Mouse (Mus musculus) lung, embryonic 14.5 days (tissue): ENCODE data around the gene Nr1h3. TPM values are rescaled to one million over a fixed set of nuclear protein-coding genes. Genes with fewer than 3 reads are reported as not detected.

ENCODE experiments used
- ATAC-seq: fragments of 200-750 bp; cut with Nextera tagmentation; 2 replicates; pipeline ENCODE4 v1.8.0; 2017; ENCODE audit warnings: mild to moderate bottlenecking, moderate TSS enrichment, moderate library complexity; ENCODE audit not compliant: insufficient read depth
- DNase-seq: peaks from one replicate; pipeline ENCODE4 v3.0.0-alpha.2; 2015
- H3K27ac ChIP-seq: fragments of 300-500 bp; sonication (generic); 2 replicates; pipeline ENCODE4 v1.5.1; 2014; ENCODE audit warnings: low read depth, mild to moderate bottlenecking, moderate library complexity
- H3K27me3 ChIP-seq: fragments of 300-500 bp; sonication (generic); 2 replicates; pipeline ENCODE4 v1.6.1; 2014; ENCODE audit warnings: low read length, control low read depth; ENCODE audit not compliant: insufficient read depth
- H3K36me3 ChIP-seq: fragments of 300-500 bp; sonication (generic); 2 replicates; pipeline ENCODE4 v1.6.1; 2014; ENCODE audit warnings: control low read depth; ENCODE audit not compliant: insufficient read depth
- H3K4me1 ChIP-seq: fragments of 300-500 bp; sonication (generic); 2 replicates; pipeline ENCODE4 v1.6.1; 2014; ENCODE audit warnings: antibody characterized with exemption, control low read depth; ENCODE audit not compliant: insufficient read depth
- H3K4me2 ChIP-seq: fragments of 300-500 bp; sonication (generic); 2 replicates; pipeline ENCODE4 v1.6.1; 2014; ENCODE audit warnings: mild to moderate bottlenecking
- H3K4me3 ChIP-seq: fragments of 300-500 bp; sonication (generic); 2 replicates; pipeline ENCODE4 v1.5.1; 2014; ENCODE audit warnings: low read depth, low read length
- H3K9ac ChIP-seq: fragments of 300-500 bp; sonication (generic); 2 replicates; pipeline ENCODE4 v1.6.1; 2014
- H3K9me3 ChIP-seq: fragments of 300-500 bp; sonication (generic); 2 replicates; pipeline ENCODE4 v1.6.1; 2016; ENCODE audit warnings: low read depth, low read length, control low read depth
- CTCF ChIP-seq: IDR thresholded peaks from 2 replicates; pipeline ENCODE4 v1.5.1; 2016; ENCODE audit warnings: antibody characterized with exemption, low read depth
- WGBS: fragments of 180-500 bp; shearing (Covaris S2); extraction: QIAGEN DNeasy Blood & Tissue Kit; methylation state at CpG from one replicate; pipeline ENCODE4 v1.1.7; 2014; 5-methylcytosine and 5-hydroxymethylcytosine counted together
- polyA plus RNA-seq: library from polyadenylated mRNA; unstranded; fragments of >200 nt; fragmentation: Nextera tagmentation; extraction: Ambion mirVana; gene quantifications from 2 replicates; pipeline ENCODE4 v1.2.1, GENCODE M21; 2014

Gene Nr1h3
- polyA plus RNA-seq, 1 experiment from 2014 or later = 14.2 TPM

DNA sequence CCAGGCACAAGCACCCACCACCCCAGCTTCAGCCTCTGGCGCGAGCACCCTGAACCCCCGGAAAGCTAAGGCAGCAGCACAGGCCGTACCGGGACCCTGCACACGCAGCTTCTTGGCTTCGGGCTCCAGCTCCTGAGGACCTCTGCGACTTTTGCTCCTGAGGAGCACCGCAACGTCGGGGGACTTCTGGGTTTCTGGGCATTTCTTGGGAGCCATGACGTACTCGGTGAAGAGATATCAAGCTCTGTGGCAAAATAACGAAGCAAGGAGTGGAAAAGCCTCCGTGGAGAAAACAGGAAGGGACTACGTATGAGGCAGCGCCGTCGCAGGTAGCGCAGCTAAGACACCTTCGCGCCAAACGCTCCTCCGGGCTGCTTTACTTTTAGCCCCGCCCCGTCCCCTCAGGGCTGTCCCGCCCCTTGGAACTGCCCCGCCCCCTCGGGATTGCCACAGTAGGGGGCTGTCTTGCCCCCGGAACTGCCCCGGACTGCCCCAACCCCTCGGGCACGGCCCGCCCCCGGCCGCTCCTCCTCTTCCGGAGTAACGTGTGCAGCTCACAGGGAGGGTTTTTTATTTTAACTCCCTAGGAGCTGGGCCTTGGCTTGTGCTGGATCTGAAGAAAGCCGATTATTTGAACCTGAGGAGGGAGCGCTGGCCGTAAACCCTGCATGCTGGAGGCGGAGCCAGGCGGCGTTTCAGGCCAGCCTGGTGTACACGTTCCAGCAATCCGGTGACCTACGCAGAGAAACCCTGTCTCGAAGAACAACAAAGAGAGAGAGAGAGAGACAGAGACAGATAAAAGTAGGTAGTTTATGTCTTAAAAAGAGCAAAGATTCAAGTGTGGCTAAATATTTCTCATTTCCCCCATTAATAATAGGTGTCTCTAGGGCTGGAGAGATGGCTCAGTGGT, 34.2 kb upstream of the Nr1h3 start, which contains the start of gene Ddb2:
Gene Ddb2 (minus strand): TSS at position 382 of the 910 bp plus-strand sequence.
- Histone ChIP-seq H3K36me3 (no peaks in the 10 kb centered on the region), H3K27ac (peak within 1 kb of the TSS; percentile 88), H3K4me2 (peak within 1 kb of the TSS; percentile 91), H3K4me1 (no peaks in the 10 kb centered on the region), H3K9ac (peak within 1 kb of the TSS; percentile 74), H3K9me3 (no peaks in the 10 kb centered on the region), H3K4me3 (peak within 1 kb of the TSS; percentile 68), H3K27me3 (no peaks in the 10 kb centered on the region)
- TF ChIP-seq CTCF = no peak
- WGBS = under 1% methylated on average over 48 of the region's 48 CpGs
- peak; percentile 97 for DNase-seq
- ATAC-seq = peak; percentile 99

DNA sequence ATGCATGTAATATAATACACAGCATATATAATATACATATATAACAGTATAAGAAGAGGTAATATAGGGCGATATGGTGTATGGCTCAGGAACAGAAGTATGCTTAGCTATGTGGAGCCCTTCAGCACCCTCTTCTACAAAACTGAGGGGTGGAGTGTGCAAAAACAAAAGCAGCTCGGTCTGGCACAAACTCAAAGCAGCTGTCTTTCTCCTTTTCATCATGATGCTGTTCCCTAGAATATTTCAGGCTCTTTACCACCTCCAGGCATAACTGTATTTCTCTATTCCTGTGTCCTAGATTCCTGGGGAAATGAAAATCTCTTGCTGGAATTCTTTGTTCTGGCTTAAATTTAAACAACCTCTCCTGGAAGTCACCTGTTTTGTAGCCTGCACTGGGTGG, 27.1 kb upstream of the Nr1h3 start:
- no peaks in the 10 kb centered on the region for H3K27me3 ChIP-seq
- H3K4me1 ChIP-seq = no peaks in the 10 kb centered on the region
- no peak overlapping the region for H3K4me2 ChIP-seq
- DNase-seq = no peak
- no peak overlapping the region for H3K9ac ChIP-seq
- H3K4me3 ChIP-seq = no peak overlapping the region
- H3K9me3 ChIP-seq = no peaks in the 10 kb centered on the region
- no peaks in the 10 kb centered on the region for H3K36me3 ChIP-seq
- no peak for ATAC-seq
- TF ChIP-seq CTCF = no peak
- H3K27ac ChIP-seq = no peak overlapping the region
- WGBS = 76% methylated on average over 2 of the region's 2 CpGs

- H3K4me2 ChIP-seq = no peak overlapping the region
- no peak overlapping the region for H3K9ac ChIP-seq
- 79% methylated on average over 2 of the region's 2 CpGs for WGBS
- H3K4me3 ChIP-seq = no peak overlapping the region
- no peak for TF ChIP-seq CTCF
- H3K36me3 ChIP-seq = no peaks in the 10 kb centered on the region
- H3K9me3 ChIP-seq = no peaks in the 10 kb centered on the region
- no peak overlapping the region for H3K27ac ChIP-seq
- H3K27me3 ChIP-seq = no peaks in the 10 kb centered on the region
- no peaks in the 10 kb centered on the region for H3K4me1 ChIP-seq
- no peak for ATAC-seq
- no peak for DNase-seq
Measured at GRCm38 (mm10) chr2:91223614-91224013, 21.0 kb upstream of the Nr1h3 start.

DNA sequence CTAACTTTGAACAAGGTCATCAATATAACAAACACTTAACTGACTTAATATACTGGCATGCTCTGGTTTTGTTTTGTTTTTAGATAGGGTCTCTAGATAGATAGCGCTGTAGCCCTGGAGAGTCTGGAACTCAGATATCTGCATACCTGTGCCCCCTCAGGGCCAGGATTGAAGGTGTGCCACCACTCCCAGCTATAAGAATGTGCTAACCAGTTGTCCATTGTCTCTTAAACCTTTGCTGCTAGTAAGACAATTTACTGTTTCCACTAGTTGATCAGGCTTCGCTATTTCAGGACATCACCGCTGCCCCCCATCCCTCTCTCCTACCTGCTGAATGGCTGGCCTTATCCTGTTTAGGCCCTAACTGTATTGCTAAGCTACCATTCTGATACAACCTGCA, 17.9 kb upstream of the Nr1h3 start:
- WGBS = 91% methylated on average over 3 of the region's 3 CpGs

DNA sequence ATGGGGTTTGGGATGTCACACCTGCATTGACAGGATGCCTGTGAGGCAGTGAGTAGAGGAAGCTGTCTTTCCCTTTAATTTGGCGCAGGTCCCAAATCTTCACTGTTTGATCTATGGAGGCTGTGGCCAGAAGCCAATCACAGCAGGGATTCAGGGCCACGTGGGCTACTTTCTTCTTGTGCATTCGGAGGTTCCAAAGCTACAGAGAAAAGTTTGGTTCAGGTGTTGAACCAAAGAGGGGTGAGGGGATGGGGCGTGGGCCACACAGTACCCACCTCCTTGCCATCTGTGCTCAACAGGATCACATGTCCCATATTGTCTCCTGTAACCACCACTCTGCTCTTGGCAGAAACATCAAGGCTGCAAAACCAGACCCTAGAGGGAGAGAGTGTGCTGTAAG, 14.4 kb upstream of the Nr1h3 start:
- ATAC-seq (peak; percentile 49; the same call in 1 of the 2 replicates), DNase-seq (peak; percentile 68)
- no peaks in the 10 kb centered on the region for H3K27me3 ChIP-seq
- peaks cover 43% of the 10 kb centered on the region for H3K36me3 ChIP-seq
- no peaks in the 10 kb centered on the region for H3K9me3 ChIP-seq
- 50% methylated on average over 4 of the region's 4 CpGs for WGBS
- H3K4me1 ChIP-seq = no peaks in the 10 kb centered on the region
- no peak overlapping the region for H3K9ac ChIP-seq
- no peak for TF ChIP-seq CTCF
- H3K4me3 ChIP-seq = no peak overlapping the region
- no peak overlapping the region for H3K4me2 ChIP-seq
- no peak overlapping the region for H3K27ac ChIP-seq

More for the DNA sequence above, 17.9 kb upstream of the Nr1h3 start:
- Histone ChIP-seq H3K9me3 (no peaks in the 10 kb centered on the region), H3K36me3 (peaks cover 10% of the 10 kb centered on the region; the same call in 1 of the 2 replicates), H3K4me3 (no peak overlapping the region), H3K9ac (no peak overlapping the region), H3K27ac (no peak overlapping the region), H3K4me2 (no peak overlapping the region), H3K27me3 (no peaks in the 10 kb centered on the region), H3K4me1 (no peaks in the 10 kb centered on the region)
- no peak for TF ChIP-seq CTCF
- DNase-seq = no peak
- no peak for ATAC-seq

- H3K27ac ChIP-seq = no peak overlapping the region
- H3K4me1 ChIP-seq = no peaks in the 10 kb centered on the region
- H3K36me3 ChIP-seq = peaks cover 77% of the 10 kb centered on the region
- no peak overlapping the region for H3K4me2 ChIP-seq
- H3K27me3 ChIP-seq = no peaks in the 10 kb centered on the region
- no peak overlapping the region for H3K4me3 ChIP-seq
- ATAC-seq = no peak
- no peak overlapping the region for H3K9ac ChIP-seq
- TF ChIP-seq CTCF = peak; percentile 23; the same call in 1 of the 2 replicates
- no peak for DNase-seq
- no peaks in the 10 kb centered on the region for H3K9me3 ChIP-seq
Measured at GRCm38 (mm10) chr2:91213311-91213710, 10.7 kb upstream of the Nr1h3 start.

DNA sequence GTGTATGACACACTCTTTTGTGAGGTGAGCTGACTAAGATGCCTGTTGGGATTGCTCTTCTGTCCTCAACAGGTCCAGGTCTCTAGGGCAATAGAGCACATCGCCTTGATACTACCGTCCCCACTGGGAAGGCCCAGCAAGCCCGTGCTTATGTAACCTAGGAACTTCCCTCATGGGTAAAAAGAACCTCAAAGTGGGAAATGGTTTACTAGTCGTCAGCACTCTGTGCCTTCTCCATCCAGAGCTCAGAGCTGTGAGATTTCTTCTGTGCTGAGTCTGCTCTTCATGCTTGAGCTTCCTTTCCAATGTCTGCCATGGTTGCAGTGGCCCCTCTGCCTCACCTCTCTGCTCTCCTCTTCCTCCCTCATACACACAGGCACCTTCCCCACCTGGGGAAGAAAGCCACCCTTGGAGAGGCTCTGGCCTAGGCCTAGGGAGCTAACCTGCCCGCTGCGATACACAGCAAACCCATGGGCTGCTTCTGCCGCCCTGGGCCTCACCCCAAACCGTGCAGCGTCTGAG, 3.7 kb upstream of the Nr1h3 start:
- peaks cover 8% of the 10 kb centered on the region for H3K4me1 ChIP-seq
- 85% methylated on average over 9 of the region's 9 CpGs for WGBS
- H3K4me3 ChIP-seq = no peak overlapping the region
- H3K27me3 ChIP-seq = no peaks in the 10 kb centered on the region
- no peak for DNase-seq
- no peak overlapping the region for H3K27ac ChIP-seq
- no peak overlapping the region for H3K9ac ChIP-seq
- H3K9me3 ChIP-seq = no peaks in the 10 kb centered on the region
- peaks cover 57% of the 10 kb centered on the region for H3K36me3 ChIP-seq
- no peak overlapping the region for H3K4me2 ChIP-seq
- no peak for ATAC-seq
- TF ChIP-seq CTCF = no peak
